Mouse (Mus musculus): ENCODE results near the gene Lbr.

- TF ChIP-seq CTCF (IDR thresholded peaks at IDR 0.05; ENCODE audit: control insufficient read depth, insufficient read depth, insufficient read length) = no peak
- no peak for TF ChIP-seq MYOG (IDR thresholded peaks at IDR 0.05; ENCODE audit: control insufficient read depth, extremely low read depth, insufficient read length)
- TF ChIP-seq MAX (IDR thresholded peaks at IDR 0.05) = no peak
Observed at GRCm38 (mm10) chr1:181800667-181801066, 42.2 kb downstream of the Lbr start.

Measured in C2C12 (cell line).